Mouse (Mus musculus) layer of hippocampus, postnatal 36 days (tissue): Measurements from ENCODE around the gene Fscb. TPM values are rescaled to one million over a fixed set of nuclear protein-coding genes. Genes with fewer than 3 reads are reported as not detected.

Experiments
- DNase-seq, 2 experiments: peaks; one replicate each; pipeline ENCODE4 v3.0.0; 2022
- total RNA-seq, 2 experiments: library from RNA; stranded (reverse); gene quantifications; 2 replicates each; pipeline ENCODE4 v1.2.3; 2021

The Fscb gene
- not detected for total RNA-seq

- no peak for DNase-seq
These were observed at the start of gene Fscb for GRCm38 (mm10) chr12:64474590-64474989. Gene Fscb (minus strand): TSS chr12:64474690.

GRCm38 (mm10) chr12:64516775-64517174 lies 42.3 kb upstream of the Fscb start:
- DNase-seq, result no peak

- DNase-seq, result no peak
These were observed 38.9 kb upstream of the Fscb start for GRCm38 (mm10) chr12:64513439-64513838.

DNA sequence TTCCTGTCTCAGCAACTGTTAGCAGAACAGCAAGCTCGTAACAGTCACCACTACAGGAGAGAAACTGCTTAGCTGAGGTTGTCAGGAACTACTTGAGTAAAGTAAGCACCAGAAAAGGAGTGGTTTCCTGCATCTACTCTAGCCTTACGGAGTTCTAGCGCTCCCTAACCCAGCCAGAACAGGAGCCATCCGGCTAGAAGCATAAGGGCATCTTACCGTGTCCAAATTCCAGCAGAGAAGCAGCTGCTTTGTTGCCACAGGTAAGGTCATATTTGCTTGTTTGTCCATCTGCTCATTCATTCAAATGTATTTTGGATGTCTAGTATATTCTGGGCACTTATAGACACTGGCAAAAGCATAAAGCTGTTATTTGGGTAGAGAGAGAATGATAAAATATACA lies 23.2 kb upstream of the Fscb start:
- DNase-seq, result no peak

GRCm38 (mm10) chr12:64473615-64474014 lies 875 bp downstream of the Fscb start:
- DNase-seq, result no peak

DNA sequence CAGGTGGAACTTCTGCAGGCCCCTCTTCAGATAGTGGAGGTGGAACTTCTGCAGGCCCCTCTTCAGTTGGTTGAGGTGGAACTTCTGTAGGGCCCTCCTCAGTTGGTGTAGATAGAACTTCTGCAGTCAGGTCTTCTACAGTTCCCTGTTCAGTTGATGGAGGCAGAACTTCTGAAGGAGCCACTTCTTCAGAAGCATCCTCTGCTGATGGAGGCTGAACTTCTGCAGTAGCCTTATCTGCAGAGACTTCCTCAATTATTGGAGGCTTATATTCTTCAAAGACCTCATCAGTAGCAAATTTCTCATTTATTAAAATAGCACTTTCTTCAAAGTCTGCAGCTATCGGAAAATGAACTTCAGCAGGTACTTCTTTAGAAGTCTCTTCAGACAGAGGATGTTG lies 1.4 kb downstream of the Fscb start:
- DNase-seq, result no peak

DNA sequence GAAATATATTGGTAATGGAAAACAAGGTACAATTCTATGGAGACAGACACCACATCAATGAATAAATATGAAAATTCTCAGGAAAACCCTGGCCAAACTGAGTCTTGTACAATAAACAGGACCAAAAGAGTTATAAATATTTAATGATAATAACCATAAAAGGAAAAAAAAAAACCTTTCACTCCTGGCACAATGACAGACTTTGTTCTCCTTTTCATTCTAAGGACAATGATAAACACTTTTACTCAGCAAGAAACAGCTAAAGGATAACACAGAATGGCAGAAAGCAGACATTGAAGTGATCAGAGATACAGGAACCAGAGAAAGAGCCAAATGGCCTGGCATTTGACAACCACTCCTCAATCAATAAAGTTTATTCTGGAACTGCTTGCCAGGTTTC lies 19.3 kb downstream of the Fscb start:
- DNase-seq, result no peak

DNA sequence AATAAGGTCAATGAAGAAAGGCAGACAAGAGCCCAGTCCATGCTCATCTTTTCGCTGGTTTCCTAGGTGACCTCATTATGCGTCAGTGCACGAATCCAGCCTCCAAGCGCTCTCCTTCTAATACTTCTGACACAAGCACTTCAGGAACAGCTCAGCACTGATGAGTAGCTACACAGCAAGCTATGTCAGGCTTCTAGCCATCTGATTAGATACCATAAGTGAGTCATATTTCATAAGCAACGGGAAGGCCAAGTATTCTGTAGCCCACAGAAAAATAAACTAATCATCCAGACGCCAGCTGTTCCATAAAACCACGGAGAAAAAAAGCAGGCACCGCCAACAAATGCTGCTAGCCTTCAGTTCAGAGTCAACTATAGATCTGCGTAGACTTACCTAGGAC lies 24.6 kb downstream of the Fscb start:
- DNase-seq, result no peak

- no peak for DNase-seq
These were observed 37.8 kb downstream of the Fscb start for GRCm38 (mm10) chr12:64436675-64437074.
